Mouse (Mus musculus): ENCODE measurements around the gene Lhx2.

Lhx2 gene

GRCm38 (mm10) chr2:38346881-38347764 lies 8.0 kb downstream of the Lhx2 start:
- DNase-seq (ENCODE audit: low read depth, low spot score) = no peak

- DNase-seq (ENCODE audit: low read depth, low spot score) = no peak
Measured at GRCm38 (mm10) chr2:38347811-38348551, 8.9 kb downstream of the Lhx2 start.

- no peak for DNase-seq (ENCODE audit: low read depth, low spot score)
Measured at GRCm38 (mm10) chr2:38348660-38349420, 9.8 kb downstream of the Lhx2 start.

GRCm38 (mm10) chr2:38349447-38350350 lies 10.6 kb downstream of the Lhx2 start:
- DNase-seq (ENCODE audit: low read depth, low spot score) = no peak

GRCm38 (mm10) chr2:38350386-38350785 lies 11.3 kb downstream of the Lhx2 start:
- DNase-seq (ENCODE audit: low read depth, low spot score) = no peak

GRCm38 (mm10) chr2:38350796-38351195 lies 11.7 kb downstream of the Lhx2 start:
- peak; percentile 77 for DNase-seq (ENCODE audit: low read depth, low spot score)

GRCm38 (mm10) chr2:38351641-38352320 lies 12.7 kb downstream of the Lhx2 start:
- no peak for DNase-seq (ENCODE audit: low read depth, low spot score)

GRCm38 (mm10) chr2:38352321-38353007 lies 13.4 kb downstream of the Lhx2 start:
- no peak for DNase-seq (ENCODE audit: low read depth, low spot score)

GRCm38 (mm10) chr2:38353008-38353379 lies 13.9 kb downstream of the Lhx2 start:
- no peak for DNase-seq (ENCODE audit: low read depth, low spot score)

GRCm38 (mm10) chr2:38353664-38354063 lies 14.6 kb downstream of the Lhx2 start:
- DNase-seq (ENCODE audit: low read depth, low spot score) = no peak

- no peak for DNase-seq (ENCODE audit: low read depth, low spot score)
Measured at GRCm38 (mm10) chr2:38354179-38354716, 15.2 kb downstream of the Lhx2 start.

- DNase-seq (ENCODE audit: low read depth, low spot score) = no peak
Measured at GRCm38 (mm10) chr2:38354717-38355510, 15.8 kb downstream of the Lhx2 start.

- no peak for DNase-seq (ENCODE audit: low read depth, low spot score)
Measured at GRCm38 (mm10) chr2:38355731-38356427, 16.8 kb downstream of the Lhx2 start.

GRCm38 (mm10) chr2:38356428-38357260 lies 17.6 kb downstream of the Lhx2 start:
- DNase-seq (ENCODE audit: low read depth, low spot score) = no peak

- DNase-seq (ENCODE audit: low read depth, low spot score) = no peak
Measured at GRCm38 (mm10) chr2:38357294-38358246, 18.5 kb downstream of the Lhx2 start.

GRCm38 (mm10) chr2:38358611-38359010 lies 19.5 kb downstream of the Lhx2 start:
- no peak for DNase-seq (ENCODE audit: low read depth, low spot score)

Data from retina, postnatal 7 days (tissue).